Mouse (Mus musculus): ENCODE data around the gene Lemd2. TPM values are rescaled to one million over a fixed set of nuclear protein-coding genes. Genes with fewer than 3 reads are reported as not detected.

Lemd2 gene
- polyA plus RNA-seq, 2 experiments from 2014 or later: 5.7 to 9.7 TPM

GRCm38 (mm10) chr17:27154881-27155280, 49.4 kb downstream of the Lemd2 start:
- ATAC-seq: no peak

- ATAC-seq: no peak
Measured at GRCm38 (mm10) chr17:27154256-27154655, 50.0 kb downstream of the Lemd2 start.

GRCm38 (mm10) chr17:27153773-27154193, 50.5 kb downstream of the Lemd2 start:
- no peak for ATAC-seq

- no peak for ATAC-seq
Measured at GRCm38 (mm10) chr17:27152976-27153723, 51.1 kb downstream of the Lemd2 start.

- ATAC-seq: no peak
Measured at GRCm38 (mm10) chr17:27151411-27151810, 52.9 kb downstream of the Lemd2 start.

- no peak for ATAC-seq
Measured at GRCm38 (mm10) chr17:27150871-27151270, 53.4 kb downstream of the Lemd2 start.

GRCm38 (mm10) chr17:27146323-27146923, 57.8 kb downstream of the Lemd2 start:
- ATAC-seq: no peak

- no peak for ATAC-seq
Measured at GRCm38 (mm10) chr17:27144152-27144551, 60.1 kb downstream of the Lemd2 start.

GRCm38 (mm10) chr17:27141971-27142450, 62.3 kb downstream of the Lemd2 start:
- no peak for ATAC-seq

- no peak for ATAC-seq
Measured at GRCm38 (mm10) chr17:27140262-27140661, 64.0 kb downstream of the Lemd2 start.

Other genes starting within 250 kb of the Lemd2 start
- gene Zbtb9, start 231.3 kb downstream of the Lemd2 start, polyA plus RNA-seq (2017; shearing (Covaris generic)): 1 to 10 TPM; 8.6 to 9.8 TPM
- 10 to 100 TPM in 1 of 2 experiments, 1 to 10 TPM in 1; 9.8 to 17.6 TPM for gene Bak1, start 175.5 kb downstream of the Lemd2 start, polyA plus RNA-seq (2017; shearing (Covaris generic))
- 1 to 10 TPM; 5.8 to 6.4 TPM for gene Itpr3, start 147.2 kb downstream of the Lemd2 start, polyA plus RNA-seq (2017; shearing (Covaris generic))
- 100 to 1,000 TPM; 133 to 145 TPM for gene Uqcc2, start 70.6 kb downstream of the Lemd2 start, polyA plus RNA-seq (2017; shearing (Covaris generic))
- gene Ip6k3, start 36.7 kb downstream of the Lemd2 start, polyA plus RNA-seq (2017; shearing (Covaris generic)): not detected